Mouse (Mus musculus): Measurements from ENCODE around the gene Pdlim5. TPM values are rescaled to one million over a fixed set of nuclear protein-coding genes. Genes with fewer than 3 reads are reported as not detected.

Pdlim5 gene
- polyA plus RNA-seq, 1 experiment from 2014 or later: 17.5 TPM

GRCm38 (mm10) chr3:142280366-142281092 is 115.0 kb downstream of the Pdlim5 start:
- Histone ChIP-seq H3K27me3 (ENCODE audit: control insufficient read depth, insufficient read depth, low read length) (no peaks in the 10 kb centered on the region), H3K4me3 (ENCODE audit: low read depth, low read length) (no peak overlapping the region), H3K4me1 (ENCODE audit: control insufficient read depth, insufficient read depth, low read length) (no peaks in the 10 kb centered on the region), H3K36me3 (ENCODE audit: control insufficient read depth, insufficient read depth, low read length) (no peaks in the 10 kb centered on the region), H3K9ac (ENCODE audit: low read length) (no peak overlapping the region), H3K4me2 (no peak overlapping the region), H3K9me3 (ENCODE audit: control insufficient read depth, low read length) (no peaks in the 10 kb centered on the region), H3K27ac (ENCODE audit: low read depth, low read length) (no peak overlapping the region)
- DNase-seq (ENCODE audit: low spot score, missing footprints): no peak
- 88% methylated on average over 6 of the region's 6 CpGs for WGBS
- ATAC-seq (ENCODE audit: low FRiP score): no peak

GRCm38 (mm10) chr3:142279011-142279410 is 116.5 kb downstream of the Pdlim5 start:
- H3K4me1 ChIP-seq (ENCODE audit: control insufficient read depth, insufficient read depth, low read length): no peaks in the 10 kb centered on the region
- H3K4me2 ChIP-seq: no peak overlapping the region
- ATAC-seq (ENCODE audit: low FRiP score): no peak
- H3K27me3 ChIP-seq (ENCODE audit: control insufficient read depth, insufficient read depth, low read length): no peaks in the 10 kb centered on the region
- H3K9me3 ChIP-seq (ENCODE audit: control insufficient read depth, low read length): no peaks in the 10 kb centered on the region
- H3K9ac ChIP-seq (ENCODE audit: low read length): no peak overlapping the region
- DNase-seq (ENCODE audit: low spot score, missing footprints): no peak
- WGBS: 91% methylated on average over 3 of the region's 3 CpGs
- no peak overlapping the region for H3K4me3 ChIP-seq (ENCODE audit: low read depth, low read length)
- no peaks in the 10 kb centered on the region for H3K36me3 ChIP-seq (ENCODE audit: control insufficient read depth, insufficient read depth, low read length)
- no peak overlapping the region for H3K27ac ChIP-seq (ENCODE audit: low read depth, low read length)

- H3K9ac ChIP-seq (ENCODE audit: low read length): no peak overlapping the region
- H3K9me3 ChIP-seq (ENCODE audit: control insufficient read depth, low read length): no peaks in the 10 kb centered on the region
- ATAC-seq (ENCODE audit: low FRiP score) (no peak), DNase-seq (ENCODE audit: low spot score, missing footprints) (no peak)
- no peak overlapping the region for H3K27ac ChIP-seq (ENCODE audit: low read depth, low read length)
- H3K27me3 ChIP-seq (ENCODE audit: control insufficient read depth, insufficient read depth, low read length): no peaks in the 10 kb centered on the region
- H3K4me3 ChIP-seq (ENCODE audit: low read depth, low read length): no peak overlapping the region
- WGBS: 85% methylated on average over 3 of the region's 3 CpGs
- H3K4me2 ChIP-seq: no peak overlapping the region
- H3K36me3 ChIP-seq (ENCODE audit: control insufficient read depth, insufficient read depth, low read length): no peaks in the 10 kb centered on the region
- H3K4me1 ChIP-seq (ENCODE audit: control insufficient read depth, insufficient read depth, low read length): no peaks in the 10 kb centered on the region
Measured at GRCm38 (mm10) chr3:142276506-142276905, 119.0 kb downstream of the Pdlim5 start.

GRCm38 (mm10) chr3:142274993-142275392 is 120.5 kb downstream of the Pdlim5 start:
- Histone ChIP-seq H3K36me3 (ENCODE audit: control insufficient read depth, insufficient read depth, low read length) (no peaks in the 10 kb centered on the region), H3K9me3 (ENCODE audit: control insufficient read depth, low read length) (no peaks in the 10 kb centered on the region), H3K9ac (ENCODE audit: low read length) (no peak overlapping the region), H3K4me1 (ENCODE audit: control insufficient read depth, insufficient read depth, low read length) (no peaks in the 10 kb centered on the region), H3K27me3 (ENCODE audit: control insufficient read depth, insufficient read depth, low read length) (no peaks in the 10 kb centered on the region), H3K4me2 (no peak overlapping the region), H3K4me3 (ENCODE audit: low read depth, low read length) (no peak overlapping the region), H3K27ac (ENCODE audit: low read depth, low read length) (no peak overlapping the region)
- WGBS: 7% methylated on average over 1 of the region's 1 CpGs
- DNase-seq (ENCODE audit: low spot score, missing footprints) (no peak), ATAC-seq (ENCODE audit: low FRiP score) (peak; percentile 51; the same call in 1 of the 2 replicates)

- Histone ChIP-seq H3K9ac (ENCODE audit: low read length) (no peak overlapping the region), H3K9me3 (ENCODE audit: control insufficient read depth, low read length) (no peaks in the 10 kb centered on the region), H3K4me2 (no peak overlapping the region), H3K4me3 (ENCODE audit: low read depth, low read length) (no peak overlapping the region), H3K36me3 (ENCODE audit: control insufficient read depth, insufficient read depth, low read length) (no peaks in the 10 kb centered on the region), H3K4me1 (ENCODE audit: control insufficient read depth, insufficient read depth, low read length) (no peaks in the 10 kb centered on the region), H3K27me3 (ENCODE audit: control insufficient read depth, insufficient read depth, low read length) (no peaks in the 10 kb centered on the region), H3K27ac (ENCODE audit: low read depth, low read length) (no peak overlapping the region)
- ATAC-seq (ENCODE audit: low FRiP score): 0 out of 2 replicates have a peak, but pooled peaks have one; percentile 17
- WGBS: 91% methylated on average over 3 of the region's 3 CpGs
- no peak for DNase-seq (ENCODE audit: low spot score, missing footprints)
Measured at GRCm38 (mm10) chr3:142274451-142274850, 121.0 kb downstream of the Pdlim5 start.

- no peak overlapping the region for H3K4me3 ChIP-seq (ENCODE audit: low read depth, low read length)
- H3K27me3 ChIP-seq (ENCODE audit: control insufficient read depth, insufficient read depth, low read length): no peaks in the 10 kb centered on the region
- ATAC-seq (ENCODE audit: low FRiP score): no peak
- H3K9me3 ChIP-seq (ENCODE audit: control insufficient read depth, low read length): no peaks in the 10 kb centered on the region
- 90% methylated on average over 6 of the region's 6 CpGs for WGBS
- H3K36me3 ChIP-seq (ENCODE audit: control insufficient read depth, insufficient read depth, low read length): no peaks in the 10 kb centered on the region
- H3K9ac ChIP-seq (ENCODE audit: low read length): no peak overlapping the region
- DNase-seq (ENCODE audit: low spot score, missing footprints): no peak
- no peaks in the 10 kb centered on the region for H3K4me1 ChIP-seq (ENCODE audit: control insufficient read depth, insufficient read depth, low read length)
- no peak overlapping the region for H3K27ac ChIP-seq (ENCODE audit: low read depth, low read length)
- H3K4me2 ChIP-seq: no peak overlapping the region
Measured at GRCm38 (mm10) chr3:142273265-142273664, 122.2 kb downstream of the Pdlim5 start.

GRCm38 (mm10) chr3:142256371-142256770 is 139.1 kb downstream of the Pdlim5 start:
- Histone ChIP-seq H3K9me3 (ENCODE audit: control insufficient read depth, low read length) (no peaks in the 10 kb centered on the region), H3K4me2 (no peak overlapping the region), H3K27me3 (ENCODE audit: control insufficient read depth, insufficient read depth, low read length) (no peaks in the 10 kb centered on the region), H3K9ac (ENCODE audit: low read length) (no peak overlapping the region), H3K4me3 (ENCODE audit: low read depth, low read length) (no peak overlapping the region), H3K4me1 (ENCODE audit: control insufficient read depth, insufficient read depth, low read length) (no peaks in the 10 kb centered on the region), H3K27ac (ENCODE audit: low read depth, low read length) (no peak overlapping the region), H3K36me3 (ENCODE audit: control insufficient read depth, insufficient read depth, low read length) (no peaks in the 10 kb centered on the region)
- 61% methylated on average over 2 of the region's 2 CpGs for WGBS
- ATAC-seq (ENCODE audit: low FRiP score): no peak
- DNase-seq (ENCODE audit: low spot score, missing footprints): no peak

- H3K27me3 ChIP-seq (ENCODE audit: control insufficient read depth, insufficient read depth, low read length): no peaks in the 10 kb centered on the region
- no peak overlapping the region for H3K4me3 ChIP-seq (ENCODE audit: low read depth, low read length)
- 93% methylated on average over 1 of the region's 1 CpGs for WGBS
- H3K4me1 ChIP-seq (ENCODE audit: control insufficient read depth, insufficient read depth, low read length): no peaks in the 10 kb centered on the region
- DNase-seq (ENCODE audit: low spot score, missing footprints) (no peak), ATAC-seq (ENCODE audit: low FRiP score) (no peak)
- H3K9ac ChIP-seq (ENCODE audit: low read length): no peak overlapping the region
- H3K9me3 ChIP-seq (ENCODE audit: control insufficient read depth, low read length): no peaks in the 10 kb centered on the region
- no peak overlapping the region for H3K27ac ChIP-seq (ENCODE audit: low read depth, low read length)
- H3K36me3 ChIP-seq (ENCODE audit: control insufficient read depth, insufficient read depth, low read length): no peaks in the 10 kb centered on the region
- no peak overlapping the region for H3K4me2 ChIP-seq
Measured at GRCm38 (mm10) chr3:142252086-142252485, 143.4 kb downstream of the Pdlim5 start.

GRCm38 (mm10) chr3:142249458-142249857 is 146.0 kb downstream of the Pdlim5 start:
- H3K27ac ChIP-seq (ENCODE audit: low read depth, low read length): no peak overlapping the region
- DNase-seq (ENCODE audit: low spot score, missing footprints): no peak
- no peak overlapping the region for H3K4me2 ChIP-seq
- 77% methylated on average over 2 of the region's 2 CpGs for WGBS
- no peaks in the 10 kb centered on the region for H3K9me3 ChIP-seq (ENCODE audit: control insufficient read depth, low read length)
- H3K27me3 ChIP-seq (ENCODE audit: control insufficient read depth, insufficient read depth, low read length): no peaks in the 10 kb centered on the region
- H3K4me1 ChIP-seq (ENCODE audit: control insufficient read depth, insufficient read depth, low read length): no peaks in the 10 kb centered on the region
- no peak overlapping the region for H3K4me3 ChIP-seq (ENCODE audit: low read depth, low read length)
- ATAC-seq (ENCODE audit: low FRiP score): no peak
- H3K9ac ChIP-seq (ENCODE audit: low read length): no peak overlapping the region
- no peaks in the 10 kb centered on the region for H3K36me3 ChIP-seq (ENCODE audit: control insufficient read depth, insufficient read depth, low read length)

Data from midbrain, embryonic 11.5 days (tissue).